Mouse (Mus musculus): Measurements from ENCODE around the gene Ccdc86.
A peak's percentile ranks its signal among the peaks of the same experiment; 100 is the strongest.

The Ccdc86 gene

DNA sequence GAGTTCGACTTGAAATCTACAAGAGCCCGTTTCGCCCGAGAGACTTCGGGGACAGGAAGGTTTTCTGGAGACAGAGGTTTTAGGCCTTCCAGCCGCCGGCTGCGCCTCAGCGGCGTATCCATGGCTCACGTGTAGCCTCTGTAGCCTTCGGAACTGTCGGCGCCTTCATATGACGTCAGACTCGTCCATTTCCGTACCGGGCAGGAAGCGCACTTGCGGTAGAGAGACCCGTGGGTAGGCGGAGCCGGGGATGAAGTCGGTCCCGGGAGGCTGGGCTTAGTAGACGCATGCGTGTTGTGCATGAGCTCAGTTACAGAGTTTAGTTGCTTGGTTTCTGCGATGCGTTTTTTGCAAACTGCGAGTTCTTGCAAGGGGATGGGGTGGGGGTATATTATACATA lies at the start of gene Ccdc86:
Gene Ccdc86 (minus strand): TSS at position 155 of the 400 bp plus-strand sequence.
- peak; percentile 97 for DNase-seq (ENCODE audit: low read depth)

DNA sequence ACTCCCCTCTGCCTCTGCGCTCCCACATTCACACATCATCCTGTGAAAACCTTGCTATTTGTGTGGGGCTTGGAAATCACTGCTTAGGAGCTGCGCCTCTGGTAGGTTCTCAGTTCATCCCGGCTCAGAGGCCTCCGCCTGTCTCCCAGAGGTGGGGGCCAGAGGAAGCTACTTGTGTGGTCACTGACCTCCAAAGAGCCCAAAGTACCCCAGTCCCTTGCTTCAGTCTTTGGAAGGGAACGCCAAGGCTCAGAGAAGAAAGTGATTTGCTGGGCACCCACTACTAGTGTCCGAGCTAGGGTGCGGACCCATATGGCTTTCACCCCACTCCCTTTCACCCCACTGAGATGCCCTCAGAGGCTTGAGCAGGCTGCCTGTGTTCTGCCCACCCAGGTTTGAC lies 44.1 kb upstream of the Ccdc86 start, which contains the start of gene Ms4a15:
Gene Ms4a15 (minus strand): TSS at position 101 of the 400 bp plus-strand sequence.
- DNase-seq (ENCODE audit: low read depth): no peak

DNA sequence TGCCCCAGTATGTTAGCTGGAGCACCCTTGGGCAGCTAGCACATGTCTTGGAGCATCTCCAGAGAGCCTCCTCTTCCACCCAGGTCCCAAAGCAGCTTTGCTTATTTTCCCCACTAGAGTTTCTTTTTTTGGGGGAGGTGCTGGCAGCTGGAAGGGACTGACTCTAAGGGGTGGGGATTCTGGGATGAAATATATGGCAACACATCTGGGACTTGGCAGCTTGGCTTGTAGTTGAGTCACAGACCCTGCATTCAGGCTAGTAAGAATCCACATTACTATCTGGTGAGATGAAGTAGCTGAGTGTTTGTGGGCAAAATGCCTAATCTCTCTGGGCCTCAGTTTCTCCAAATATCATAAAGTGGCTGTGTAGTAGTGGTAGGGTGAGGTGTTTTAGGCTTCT lies 42.8 kb upstream of the Ccdc86 start:
- DNase-seq (ENCODE audit: low read depth): no peak

DNA sequence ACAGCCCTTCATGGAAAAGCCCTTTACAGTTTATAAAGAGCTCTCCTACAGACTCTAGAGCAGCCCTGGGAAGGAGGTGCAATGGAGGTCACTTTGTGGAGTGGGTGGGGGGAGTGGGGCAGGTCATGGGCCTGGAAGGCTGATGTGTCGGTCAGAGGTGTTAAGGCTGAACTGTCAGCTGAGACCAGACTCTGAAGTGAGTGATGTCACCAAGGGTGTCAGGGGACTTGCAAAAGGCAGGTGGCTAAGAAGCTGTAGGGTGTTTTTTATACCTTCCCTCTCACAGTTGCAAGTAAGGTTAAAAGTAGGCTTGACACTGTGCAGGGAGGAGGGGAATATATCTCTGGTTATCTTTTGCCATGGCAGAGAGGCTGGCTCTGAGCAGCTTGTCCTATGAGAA lies 41.7 kb upstream of the Ccdc86 start:
- no peak for DNase-seq (ENCODE audit: low read depth)

DNA sequence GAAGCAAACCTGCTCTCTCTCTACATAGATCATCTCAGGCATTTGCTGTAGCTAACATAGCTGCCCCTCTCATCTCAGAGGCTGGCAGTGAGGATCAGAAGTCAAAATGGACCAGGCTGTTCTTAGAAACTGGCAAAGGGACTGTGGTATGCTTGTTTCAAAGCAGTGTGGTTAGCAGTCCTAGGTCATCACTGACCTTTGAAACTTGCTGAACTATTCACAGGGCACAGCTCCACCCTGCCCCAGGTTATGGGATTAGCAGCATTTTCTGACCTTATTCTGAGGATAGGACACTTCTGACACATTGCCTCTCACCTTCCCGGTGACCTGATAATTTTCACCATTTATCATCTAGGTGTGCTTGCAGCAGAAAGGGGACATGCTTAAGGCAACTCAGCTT lies 39.5 kb upstream of the Ccdc86 start:
- DNase-seq (ENCODE audit: low read depth): no peak

DNA sequence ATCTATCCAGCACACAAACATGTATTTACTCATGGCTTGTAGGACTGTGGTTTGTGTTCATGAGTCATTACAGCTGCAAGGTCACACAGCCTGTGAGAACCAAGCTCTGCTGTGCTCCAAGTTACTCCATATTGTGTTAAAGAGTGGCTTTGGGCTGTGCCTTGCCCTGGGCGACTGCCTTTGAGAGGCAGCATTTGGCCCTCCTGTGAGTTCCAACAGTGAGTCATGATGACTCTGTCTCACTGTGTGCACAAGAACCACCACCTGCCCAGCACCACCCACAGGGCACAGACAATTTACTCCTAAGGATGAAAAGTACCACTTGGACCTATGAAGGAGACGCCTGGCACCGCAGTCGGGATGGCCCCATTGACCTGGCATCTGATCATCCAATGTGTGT lies 36.8 kb upstream of the Ccdc86 start:
- no peak for DNase-seq (ENCODE audit: low read depth)

DNA sequence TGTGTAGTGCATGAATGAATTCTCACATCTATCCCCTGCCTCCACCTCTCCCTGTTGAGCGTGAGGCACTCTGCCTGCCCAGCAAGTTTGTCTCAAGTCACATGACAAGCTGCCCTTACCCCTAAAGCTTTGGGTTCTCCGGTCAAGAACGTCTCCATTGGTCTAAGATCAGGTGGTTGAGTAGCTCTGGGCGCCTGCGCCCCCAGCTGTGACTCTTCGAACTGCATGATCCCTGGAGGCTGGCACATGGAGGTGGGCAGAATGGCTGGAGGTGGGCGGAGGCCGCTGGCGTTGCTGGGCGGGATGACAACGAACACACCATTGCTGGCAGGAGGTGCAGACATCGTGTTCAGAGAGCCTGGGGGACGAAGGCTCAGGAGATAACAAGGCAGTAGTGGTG lies 35.5 kb upstream of the Ccdc86 start:
- no peak for DNase-seq (ENCODE audit: low read depth)

DNA sequence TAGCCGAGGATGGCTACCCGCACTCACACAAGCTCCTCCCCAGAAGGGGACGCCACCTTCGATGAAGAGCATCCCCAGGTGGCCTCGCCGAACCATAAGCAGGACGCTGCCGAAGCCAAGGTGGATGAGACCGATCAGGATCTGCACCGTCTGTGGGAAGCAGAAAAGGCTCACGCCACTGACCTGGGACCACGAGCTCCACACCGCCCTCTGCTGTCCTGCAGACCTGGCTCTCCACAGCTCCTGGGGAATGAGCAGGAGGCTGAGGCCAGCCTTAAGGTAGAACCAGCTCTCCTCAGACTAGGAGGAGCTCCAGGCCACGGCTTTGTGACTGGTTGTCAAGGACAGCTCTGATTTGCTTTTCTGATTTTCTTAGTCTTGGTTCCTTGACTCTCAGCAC lies 34.1 kb upstream of the Ccdc86 start:
- DNase-seq (ENCODE audit: low read depth): no peak

DNA sequence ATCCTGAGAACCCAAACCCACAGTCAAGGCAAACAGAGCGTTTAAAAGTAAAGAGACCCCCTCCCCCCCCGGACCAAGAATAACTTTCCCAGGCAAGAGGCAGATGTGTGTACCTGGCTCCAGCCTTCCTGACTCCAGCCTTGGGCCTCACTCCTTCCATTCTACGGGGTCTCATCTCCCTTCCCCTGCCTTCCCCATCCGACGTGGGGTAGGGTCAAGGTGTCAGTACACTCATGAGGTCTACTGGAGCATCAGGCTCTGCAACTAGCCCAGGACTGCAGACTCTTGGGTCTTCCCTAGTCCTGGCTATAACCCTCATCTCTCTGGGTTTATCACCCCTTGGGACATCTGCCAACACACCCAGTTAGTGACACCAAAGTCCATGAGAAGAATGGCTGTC lies 31.1 kb upstream of the Ccdc86 start:
- DNase-seq (ENCODE audit: low read depth): no peak

DNA sequence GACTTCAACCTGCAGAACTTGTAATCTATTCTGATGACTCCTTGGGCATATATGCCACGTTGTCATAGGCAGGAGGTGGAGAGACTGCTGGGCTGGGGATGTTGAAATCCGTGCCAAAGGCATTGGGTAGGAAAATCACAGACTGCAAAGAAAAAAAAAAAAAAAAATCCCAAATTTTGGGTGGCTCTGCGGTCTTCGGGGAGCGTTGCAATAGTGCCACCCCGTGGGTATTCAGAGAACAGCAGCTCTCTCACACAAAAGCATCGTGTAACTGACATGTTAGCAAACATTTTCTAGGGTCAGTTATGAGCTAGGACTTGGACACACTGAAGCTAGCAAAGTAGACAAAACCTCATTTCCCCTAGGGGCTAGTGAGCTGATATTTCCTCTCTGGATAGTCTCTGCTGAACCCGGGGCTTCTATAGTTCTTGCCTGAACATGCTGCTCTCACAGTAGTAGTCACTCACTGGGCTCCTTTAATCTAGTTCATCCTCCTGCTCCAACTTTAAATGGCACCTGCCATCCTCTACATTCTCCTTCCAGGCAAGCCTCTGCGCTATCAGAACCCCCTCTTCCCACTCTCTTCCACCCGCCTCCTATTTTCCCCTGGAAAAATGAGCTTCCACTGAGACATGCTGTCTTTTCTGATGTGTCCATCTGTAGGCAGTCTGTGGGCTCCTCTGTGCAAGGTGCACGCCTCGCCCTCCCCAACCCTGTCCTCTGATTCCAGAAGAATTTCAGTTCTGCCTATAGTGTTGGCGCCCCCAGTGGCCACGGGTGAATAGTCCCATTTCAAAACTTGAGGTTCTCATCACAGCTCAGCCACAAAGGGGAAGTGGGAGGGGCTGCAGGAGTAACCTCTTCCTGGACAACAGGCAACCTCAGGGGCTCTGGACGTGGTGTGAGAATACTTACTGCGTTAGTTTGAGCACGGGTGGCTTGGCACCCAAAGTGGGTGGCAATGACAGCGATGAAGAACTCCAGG lies 30.4 kb upstream of the Ccdc86 start:
- peak; percentile 93 for DNase-seq (ENCODE audit: low read depth)

DNA sequence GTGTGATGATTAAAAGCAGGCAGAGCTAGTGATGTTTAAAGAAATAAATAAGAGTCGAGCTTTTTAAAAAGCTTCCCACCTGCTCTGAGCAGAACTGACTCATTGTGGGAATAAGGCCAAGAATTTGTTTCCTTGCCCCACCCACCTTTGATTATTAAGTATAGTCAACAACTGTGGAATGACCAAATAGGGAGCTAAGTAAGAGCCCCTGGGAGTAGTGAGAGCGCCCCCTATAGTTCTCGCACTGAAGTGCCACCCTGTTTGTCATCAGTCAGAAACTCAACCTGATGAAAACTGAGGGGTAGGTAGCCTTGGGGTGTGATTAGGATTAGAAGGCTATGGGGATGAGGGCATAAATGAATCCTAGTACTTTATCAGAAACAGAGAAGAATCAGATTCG lies 27.3 kb upstream of the Ccdc86 start:
- DNase-seq (ENCODE audit: low read depth): no peak

DNA sequence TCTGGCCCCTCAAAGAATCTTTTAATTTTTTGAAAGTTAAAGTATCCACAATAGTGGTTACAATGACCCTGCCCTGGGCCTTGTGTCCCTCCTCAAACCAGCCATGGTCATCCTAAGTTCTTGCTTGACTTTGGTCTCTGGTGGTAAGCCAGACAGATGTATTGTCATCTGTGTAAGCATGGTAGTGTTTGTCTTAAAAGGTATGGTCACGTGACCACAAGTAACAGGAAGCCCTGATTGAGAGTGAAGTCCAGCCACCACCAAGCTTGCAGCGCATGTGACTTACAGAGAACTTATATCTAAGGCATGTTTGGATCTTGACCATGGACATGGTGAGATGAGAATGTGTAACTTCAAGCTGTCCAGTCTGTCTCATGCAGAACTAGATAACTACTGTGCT lies 26.1 kb upstream of the Ccdc86 start:
- no peak for DNase-seq (ENCODE audit: low read depth)

DNA sequence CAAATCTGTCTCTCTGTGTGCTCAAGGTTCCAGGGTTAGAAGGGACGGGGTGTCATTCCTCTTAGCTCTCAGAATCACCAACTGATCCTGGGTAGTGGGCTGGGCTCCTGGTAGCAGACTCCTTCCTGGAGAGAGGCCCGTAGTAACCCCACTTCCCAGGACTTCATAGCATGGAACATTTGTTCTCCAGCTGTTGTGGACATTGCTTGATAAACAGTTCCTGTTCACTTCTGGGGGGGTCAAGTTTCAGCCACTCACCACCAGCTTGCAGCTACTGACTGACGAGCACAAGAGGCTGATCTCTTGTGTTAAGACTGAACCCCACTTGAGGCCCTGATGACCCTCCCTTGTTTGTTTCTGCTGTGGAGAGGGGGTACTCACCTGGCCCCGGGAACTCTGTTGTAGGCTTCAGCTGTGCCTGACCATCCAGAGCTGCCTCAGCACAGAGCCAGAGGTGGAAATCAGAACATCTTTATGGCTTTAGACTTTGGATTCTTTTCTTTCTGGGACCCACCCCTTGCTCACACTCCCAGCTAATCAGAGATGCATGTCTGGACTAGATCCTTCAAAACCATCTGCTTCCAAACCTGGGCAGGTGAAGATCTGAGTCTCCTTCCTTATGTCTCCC lies 25.3 kb upstream of the Ccdc86 start, which contains the start of gene Ms4a10:
Gene Ms4a10 (minus strand): TSS at position 433 of the 628 bp plus-strand sequence.
- no peak for DNase-seq (ENCODE audit: low read depth)

DNA sequence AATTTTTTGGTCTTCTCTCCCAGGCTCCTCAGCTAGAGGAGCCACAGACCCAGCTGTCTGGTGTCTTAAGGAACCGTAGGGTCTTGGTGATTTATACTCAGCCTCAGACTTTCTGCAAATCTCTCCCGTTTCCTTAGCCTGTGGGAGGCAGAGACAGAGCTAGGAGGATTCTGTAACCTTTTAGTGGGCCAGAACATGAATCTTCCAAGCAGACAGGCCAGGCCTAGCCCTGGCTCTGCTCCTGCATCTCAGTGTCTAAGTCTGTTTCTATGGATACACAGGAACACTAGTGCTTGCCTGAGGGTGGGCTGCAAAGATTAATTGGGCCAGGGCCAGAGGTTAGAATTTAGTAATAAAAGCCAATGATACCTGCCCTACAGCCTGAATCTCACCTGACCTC lies 24.1 kb upstream of the Ccdc86 start:
- no peak for DNase-seq (ENCODE audit: low read depth)

DNA sequence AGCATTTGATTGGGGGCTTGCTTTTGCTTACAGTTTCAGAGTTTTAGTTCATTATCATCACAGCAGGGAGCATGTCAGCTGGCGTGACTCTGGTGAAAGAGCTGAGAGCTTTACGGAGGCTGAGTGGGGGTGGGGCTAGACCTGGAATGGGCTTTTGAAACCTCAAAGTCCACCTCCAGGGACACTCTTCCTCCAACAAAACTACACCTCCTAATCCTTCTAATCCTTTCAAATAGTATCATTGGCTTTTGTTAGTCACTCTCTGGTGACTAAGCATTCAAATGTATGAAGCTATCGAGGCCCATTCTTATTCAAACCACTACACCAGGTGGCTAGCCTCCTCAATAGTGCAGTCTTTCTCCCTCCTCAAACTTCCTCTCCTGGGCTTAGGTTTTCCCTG lies 23.6 kb upstream of the Ccdc86 start:
- no peak for DNase-seq (ENCODE audit: low read depth)

DNA sequence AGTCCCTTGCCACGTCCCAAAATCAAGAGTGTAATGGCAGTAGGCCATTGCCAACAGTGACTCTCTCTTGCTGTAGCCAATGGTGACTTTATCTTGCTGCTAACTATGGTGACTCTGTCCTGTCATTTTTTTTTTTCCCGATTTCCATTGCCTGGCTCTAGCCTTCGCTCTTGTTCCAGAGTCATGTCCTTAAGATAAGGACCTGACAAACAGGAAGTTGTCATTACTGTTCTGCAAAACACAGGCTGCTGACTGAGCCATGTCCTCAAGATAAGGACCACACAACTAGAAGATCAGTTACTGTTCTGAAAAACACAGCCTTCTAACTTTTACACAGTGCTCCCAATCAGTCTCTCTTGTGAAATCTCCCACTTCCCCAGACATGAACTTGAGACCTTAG lies 21.4 kb upstream of the Ccdc86 start:
- no peak for DNase-seq (ENCODE audit: low read depth)

DNA sequence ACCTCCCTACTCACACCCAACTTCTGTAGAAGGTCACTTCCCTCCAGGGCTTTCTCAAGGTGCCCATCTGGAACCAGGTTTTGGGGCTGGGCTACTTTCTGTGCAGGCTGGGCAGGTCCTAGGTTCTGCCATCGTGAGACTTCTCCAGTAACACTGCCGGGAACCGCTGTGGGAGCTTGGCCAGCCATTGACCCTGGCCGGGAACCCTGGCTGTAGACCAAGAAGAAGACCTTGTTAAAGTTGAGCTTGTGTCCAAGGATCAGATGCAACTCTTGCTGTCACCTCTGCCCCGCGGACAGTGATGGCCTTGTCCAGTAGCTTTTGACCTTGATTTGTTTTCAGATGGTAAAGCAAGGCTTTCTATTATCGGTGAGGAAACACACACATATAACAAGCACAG lies 19.5 kb upstream of the Ccdc86 start:
- no peak for DNase-seq (ENCODE audit: low read depth)

DNA sequence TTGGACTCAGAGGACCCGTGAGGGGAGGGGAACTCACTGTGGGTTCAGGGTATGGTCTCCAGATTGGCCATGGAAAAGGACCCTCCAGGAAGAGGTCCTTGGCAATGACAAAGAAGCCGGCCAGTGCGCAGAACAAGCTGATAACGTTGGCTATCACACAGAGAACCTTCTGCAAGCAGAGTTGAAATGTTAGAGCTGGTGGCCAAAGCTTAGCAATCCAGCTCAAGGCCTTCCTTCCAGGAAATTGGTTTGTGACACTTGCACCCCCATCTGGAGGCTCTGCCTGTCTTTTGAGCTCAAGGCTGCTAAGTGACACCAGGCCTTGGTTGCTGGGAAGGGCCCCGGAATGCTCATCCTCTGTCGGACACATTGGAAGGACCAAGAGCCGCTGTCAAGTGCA lies 16.7 kb upstream of the Ccdc86 start:
- DNase-seq (ENCODE audit: low read depth): no peak

DNA sequence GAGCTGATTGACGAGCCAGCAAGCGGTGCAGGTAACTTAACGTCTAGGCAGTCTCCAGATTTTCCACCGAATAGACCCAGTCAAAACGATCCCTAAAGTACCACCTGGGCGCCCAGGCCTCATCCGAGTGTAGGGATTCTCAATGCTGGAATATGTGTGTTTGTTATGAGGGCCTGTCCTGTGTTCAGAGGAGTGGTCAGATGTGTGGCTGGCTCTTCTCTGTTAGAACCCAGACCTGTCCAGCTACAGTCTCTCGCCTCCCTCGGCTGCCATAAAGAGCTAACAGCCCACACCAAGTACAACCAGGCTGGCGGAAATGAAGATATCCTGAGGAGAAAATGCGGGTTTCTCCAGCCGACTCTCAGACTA lies 10.9 kb upstream of the Ccdc86 start:
- DNase-seq (ENCODE audit: low read depth): no peak

DNA sequence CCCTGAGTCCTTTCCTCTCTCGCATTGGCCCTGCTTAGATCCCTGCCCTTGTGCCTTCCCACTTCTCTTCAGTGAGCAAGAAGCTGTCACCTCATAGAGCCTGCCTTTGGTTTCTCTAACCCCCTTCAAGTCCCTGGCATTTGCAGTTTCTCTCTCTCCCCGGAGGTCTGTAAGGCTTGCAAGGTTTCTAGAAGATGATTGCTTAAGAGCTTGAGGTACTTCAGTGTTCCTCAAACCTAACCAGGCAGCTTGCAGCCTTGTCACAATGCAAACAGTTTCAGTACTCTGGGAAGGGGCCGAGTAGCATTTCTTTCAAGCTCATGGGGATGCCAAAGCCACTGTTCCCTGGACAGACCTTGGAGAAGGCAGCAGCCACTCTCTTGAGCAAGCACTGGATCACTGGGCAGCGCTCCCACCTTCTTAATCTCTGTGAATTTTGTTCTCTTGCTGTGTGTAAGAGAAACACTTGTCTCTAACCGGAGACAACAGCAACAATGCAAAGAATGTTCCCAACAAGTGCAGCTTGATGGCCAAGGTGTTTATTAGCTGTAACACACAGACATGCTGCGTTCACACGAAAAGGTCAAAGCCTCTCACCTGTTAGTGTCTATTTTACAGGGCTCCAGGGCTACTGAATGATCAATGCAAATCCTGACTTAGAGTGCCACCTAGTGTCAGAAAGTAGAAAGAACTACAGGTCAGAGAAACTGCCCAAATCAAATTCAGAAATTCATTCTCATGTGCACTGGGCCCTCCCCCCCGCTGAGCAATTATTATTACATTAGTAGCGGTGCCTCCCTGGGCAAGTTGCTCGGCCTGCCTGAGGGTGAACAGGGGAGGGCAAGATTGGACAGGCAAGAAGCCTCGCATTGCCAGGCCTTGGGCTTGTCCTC lies 10.3 kb upstream of the Ccdc86 start:
- DNase-seq (ENCODE audit: low read depth): peak; percentile 69

DNA sequence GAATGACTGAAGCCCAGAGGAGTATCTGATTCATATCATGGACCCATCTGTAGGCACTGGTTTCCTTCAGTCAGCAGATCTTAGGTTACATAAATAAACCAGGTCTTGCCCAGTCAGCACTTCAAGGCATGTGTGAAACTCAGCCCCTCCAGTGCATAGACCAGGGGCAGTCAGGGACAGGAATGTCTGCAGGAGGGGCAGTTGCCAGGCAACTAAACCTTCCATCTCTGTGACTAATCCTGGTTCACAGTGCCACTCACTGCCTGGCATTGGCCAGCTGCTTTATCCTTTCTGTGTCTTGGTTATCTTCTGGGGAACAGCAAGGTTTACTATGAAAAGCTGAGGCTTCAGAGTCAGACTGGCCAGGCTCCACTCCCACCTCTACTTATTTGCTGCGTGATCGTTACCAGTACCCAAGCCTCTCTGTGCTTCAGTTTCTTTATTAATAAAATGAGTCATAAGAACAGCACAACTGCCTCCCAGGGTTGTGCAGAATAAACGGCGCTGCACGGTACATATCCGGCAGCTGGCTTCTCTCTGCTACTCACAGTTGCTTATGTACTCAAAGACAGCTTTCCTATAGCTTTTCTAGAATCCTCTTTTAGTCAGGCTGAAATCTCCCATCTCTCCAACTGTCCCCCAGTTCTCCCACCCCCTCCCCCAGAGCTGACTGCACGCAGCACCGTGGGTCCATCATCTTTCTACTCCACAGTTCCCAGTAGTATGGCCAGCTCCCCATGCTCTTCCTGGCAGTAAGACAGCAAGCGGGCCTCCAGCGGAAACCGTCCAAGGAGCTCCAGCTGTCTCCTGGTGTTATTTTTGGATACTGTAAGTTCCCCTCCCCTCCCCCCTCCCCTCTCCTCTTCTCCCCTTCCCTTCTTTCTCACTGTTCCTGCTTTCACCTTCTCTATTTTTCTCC lies 3.2 kb upstream of the Ccdc86 start:
- DNase-seq (ENCODE audit: low read depth): no peak
